Mouse (Mus musculus) ES-E14 (cell line): Measurements from ENCODE around the gene Lgals4. TPM values are rescaled to one million over a fixed set of nuclear protein-coding genes. Genes with fewer than 3 reads are reported as not detected.

Source experiments
- DNase-seq: peaks from one replicate; pipeline ENCODE4 v3.0.0-alpha.2; 2013; ENCODE audit warnings: low read depth, low spot score
- H3K27ac ChIP-seq: 2 replicates; pipeline ENCODE4 v1.5.1; 2012; ENCODE audit warnings: low read depth, mild to moderate bottlenecking, low read length, moderate library complexity, mixed read lengths; ENCODE audit not compliant: poor library complexity, insufficient read depth, severe bottlenecking
- H3K36me3 ChIP-seq: 2 replicates; pipeline ENCODE4 v1.6.1; 2012; ENCODE audit warnings: mild to moderate bottlenecking, low read length, moderate library complexity, mixed read lengths; ENCODE audit not compliant: control insufficient read depth, poor library complexity, insufficient read depth, severe bottlenecking
- H3K4me1 ChIP-seq, 2 experiments: fragments of 150-350 bp in 1 of 2; sonication (generic) in 1 of 2; 2 replicates each; pipeline ENCODE4 v1.6.1; 2012; ENCODE audit warnings: low read length in 2 of 2, mild to moderate bottlenecking in 1 of 2, mixed read lengths in 1 of 2; ENCODE audit not compliant: control insufficient read depth in 2 of 2, insufficient read depth in 2 of 2, poor library complexity in 1 of 2
- H3K4me3 ChIP-seq, 2 experiments: fragments of 150-350 bp in 1 of 2; sonication (generic) in 1 of 2; 2 replicates each; pipeline ENCODE4 v1.5.1; 2012; ENCODE audit warnings: low read length in 2 of 2, low read depth in 1 of 2, mild to moderate bottlenecking in 1 of 2, mixed read lengths in 1 of 2; ENCODE audit not compliant: insufficient read depth in 1 of 2, poor library complexity in 1 of 2, severe bottlenecking in 1 of 2
- H3K9ac ChIP-seq: 2 replicates; pipeline ENCODE4 v1.6.1; 2012; ENCODE audit warnings: low read depth, mild to moderate bottlenecking, low read length, mixed read lengths; ENCODE audit not compliant: poor library complexity, insufficient read depth, severe bottlenecking
- H3K9me3 ChIP-seq: fragments of 150-350 bp; sonication (generic); 2 replicates; pipeline ENCODE4 v1.6.1; 2012; ENCODE audit warnings: low read depth, mild to moderate bottlenecking, low read length; ENCODE audit not compliant: control insufficient read depth, insufficient read depth
- CHD2 ChIP-seq: IDR thresholded peaks from 2 replicates; pipeline ENCODE4 v1.6.1; 2014; ENCODE audit warnings: mild to moderate bottlenecking, low read depth, low read length, inconsistent platforms
- HCFC1 ChIP-seq: IDR thresholded peaks from 2 replicates; pipeline ENCODE4 v1.6.1; 2012; ENCODE audit warnings: low read length, inconsistent platforms, borderline replicate concordance; ENCODE audit not compliant: insufficient read depth
- MAFK ChIP-seq: IDR thresholded peaks from 2 replicates; pipeline ENCODE4 v1.6.1; 2014; ENCODE audit warnings: mild to moderate bottlenecking, low read depth, low read length, inconsistent platforms; ENCODE audit not compliant: insufficient read depth
- ZC3H11A ChIP-seq: IDR thresholded peaks from 2 replicates; pipeline ENCODE4 v1.6.1; 2012; ENCODE audit warnings: low read depth, mild to moderate bottlenecking, inconsistent platforms, low read length, borderline replicate concordance
- ZNF384 ChIP-seq: IDR thresholded peaks from 2 replicates; pipeline ENCODE4 v1.6.1; 2012; ENCODE audit warnings: low read depth, low read length, inconsistent platforms
- in situ Hi-C, 2 experiments: fragments of 600-800 bp; cut with MboI; formaldehyde crosslinking; loops; one replicate each; pipeline ENCODE4 v1.15.1; 2025; ENCODE audit warnings: low sequenced_read_pairs in 2 of 2, inconsistent platforms in 1 of 2; ENCODE audit not compliant: unreplicated experiment in 2 of 2
- total RNA-seq: library from RNA; depleted of rRNA; stranded (reverse); fragments of 300-350 nt; gene quantifications from 2 replicates; pipeline ENCODE4 v1.2.3, GENCODE M21; 2012

Lgals4 gene
- total RNA-seq, 1 experiment: 5.5 TPM

GRCm38 (mm10) chr7:28876099-28876498, 42.4 kb downstream of the Lgals4 start:
- in situ Hi-C loops: no loop called here
- Histone ChIP-seq H3K4me3 (no peak overlapping the region), H3K36me3 (no peaks in the 10 kb centered on the region), H3K9ac (no peak overlapping the region), H3K27ac (no peak overlapping the region), H3K9me3 (no peaks in the 10 kb centered on the region), H3K4me1 (peaks cover 0 to 16% of the 10 kb centered on the region in 2 experiments; a peak in 1 of 4 replicates)
- DNase-seq: no peak
- TF ChIP-seq HCFC1: no peak
- TF ChIP-seq MAFK: no peak
- no peak for TF ChIP-seq ZC3H11A
- no peak for TF ChIP-seq ZNF384
- TF ChIP-seq CHD2: no peak

- no peaks in the 10 kb centered on the region for H3K36me3 ChIP-seq
- in situ Hi-C loops: no loop called here
These were observed 43.5 kb downstream of the Lgals4 start for GRCm38 (mm10) chr7:28877155-28877554.

DNA sequence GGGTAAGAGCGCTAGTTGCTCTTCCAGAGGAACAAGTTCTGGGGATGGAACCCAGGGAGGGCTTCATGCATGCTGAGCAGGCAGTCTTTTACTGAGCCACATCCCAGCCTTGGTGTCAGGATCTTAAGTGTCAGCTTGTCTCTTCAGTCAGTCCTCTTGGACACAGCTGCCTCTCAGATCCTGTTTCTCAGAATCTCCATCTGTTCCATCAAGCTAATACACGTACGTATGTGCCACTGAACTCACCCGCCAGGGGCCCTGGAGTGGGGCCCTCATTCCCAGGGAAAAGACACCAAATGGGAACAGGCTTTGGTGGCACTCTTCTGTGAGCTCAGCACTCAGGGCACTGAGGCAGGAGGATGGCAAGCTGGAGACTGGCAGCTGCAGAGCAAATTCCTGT, 44.2 kb downstream of the Lgals4 start:
- H3K36me3 ChIP-seq: no peaks in the 10 kb centered on the region
- no peak for TF ChIP-seq CHD2
- no peak for TF ChIP-seq HCFC1
- no peak for TF ChIP-seq MAFK
- no peak for TF ChIP-seq ZNF384
- TF ChIP-seq ZC3H11A: no peak
- H3K9ac ChIP-seq: no peak overlapping the region
- H3K4me1 ChIP-seq: peaks cover 0 to 24% of the 10 kb centered on the region in 2 experiments; a peak in 2 of 4 replicates
- no peak overlapping the region for H3K4me3 ChIP-seq
- no peak overlapping the region for H3K27ac ChIP-seq
- H3K9me3 ChIP-seq: no peaks in the 10 kb centered on the region
- DNase-seq: no peak
- in situ Hi-C loops: no loop called here

More at GRCm38 (mm10) chr7:28877155-28877554, 43.5 kb downstream of the Lgals4 start:
- no peak for TF ChIP-seq HCFC1
- TF ChIP-seq CHD2: no peak
- TF ChIP-seq ZNF384: no peak; the same call in 1 of the 2 replicates
- TF ChIP-seq MAFK: peak; percentile 65; the same call in 1 of the 2 replicates
- no peak overlapping the region for H3K27ac ChIP-seq
- no peak overlapping the region for H3K4me3 ChIP-seq
- no peak overlapping the region for H3K9ac ChIP-seq
- H3K9me3 ChIP-seq: no peaks in the 10 kb centered on the region
- H3K4me1 ChIP-seq: peaks cover 0 to 24% of the 10 kb centered on the region in 2 experiments; a peak in 2 of 4 replicates
- DNase-seq: no peak

- no peak overlapping the region for H3K27ac ChIP-seq
- peaks cover 0 to 24% of the 10 kb centered on the region in 2 experiments; a peak in 2 of 4 replicates for H3K4me1 ChIP-seq
- H3K9ac ChIP-seq: no peak overlapping the region
- H3K9me3 ChIP-seq: no peaks in the 10 kb centered on the region
- in situ Hi-C loops: no loop called here
- DNase-seq: peak; percentile 56
- H3K36me3 ChIP-seq: no peaks in the 10 kb centered on the region; the same call in 1 of the 2 replicates
- no peak overlapping the region for H3K4me3 ChIP-seq
- TF ChIP-seq MAFK (no peak), CHD2 (no peak), ZC3H11A (no peak), HCFC1 (no peak), ZNF384 (no peak)
These were observed 46.0 kb downstream of the Lgals4 start for GRCm38 (mm10) chr7:28879606-28880005.

DNA sequence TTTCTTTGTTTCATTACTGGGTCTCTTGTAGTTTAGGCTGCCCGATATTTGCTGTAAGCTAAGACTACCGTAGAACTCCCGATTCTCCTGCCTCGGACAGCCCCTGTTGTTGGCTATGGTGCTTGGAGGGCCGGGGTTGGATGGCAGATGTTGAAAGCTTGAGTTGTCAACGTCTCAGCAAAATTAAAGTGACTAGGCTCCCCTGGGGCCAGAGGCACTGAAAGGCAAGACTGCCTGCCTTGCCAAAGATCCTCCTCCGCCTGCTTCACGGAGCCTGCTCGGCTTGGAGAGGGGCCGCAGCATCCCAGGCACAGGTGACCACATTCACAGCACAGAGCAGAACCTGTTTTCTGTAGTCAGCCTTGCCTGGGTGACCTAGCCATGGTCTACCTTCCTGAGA, 46.9 kb downstream of the Lgals4 start:
- DNase-seq: no peak
- H3K9me3 ChIP-seq: no peaks in the 10 kb centered on the region
- in situ Hi-C loops: no loop called here
- no peaks in the 10 kb centered on the region; the same call in 1 of the 2 replicates for H3K36me3 ChIP-seq
- H3K9ac ChIP-seq: no peak overlapping the region
- no peak for TF ChIP-seq ZNF384
- TF ChIP-seq CHD2: no peak
- TF ChIP-seq HCFC1: no peak
- no peak for TF ChIP-seq ZC3H11A
- TF ChIP-seq MAFK: no peak
- no peak overlapping the region for H3K27ac ChIP-seq
- H3K4me3 ChIP-seq: no peak overlapping the region
- peaks cover 0 to 24% of the 10 kb centered on the region in 2 experiments; a peak in 2 of 4 replicates for H3K4me1 ChIP-seq
